Mouse (Mus musculus) embryonic fibroblast, embryonic 13.5 days (primary cell): ENCODE data around the gene Zfp366. TPM values are rescaled to one million over a fixed set of nuclear protein-coding genes. Genes with fewer than 3 reads are reported as not detected.

Source experiments
- H3K27ac ChIP-seq: 2 replicates; pipeline ENCODE4 v1.5.1; 2012; ENCODE audit warnings: low read length, control low read depth, inconsistent platforms; ENCODE audit not compliant: insufficient read depth
- H3K4me1 ChIP-seq: 2 replicates; pipeline ENCODE4 v1.6.1; 2011; ENCODE audit warnings: low read length; ENCODE audit not compliant: control insufficient read depth, insufficient read depth
- H3K4me3 ChIP-seq: 2 replicates; pipeline ENCODE4 v1.5.1; 2011; ENCODE audit warnings: mild to moderate bottlenecking, control low read depth, low read length; ENCODE audit not compliant: insufficient read depth
- CTCF ChIP-seq: IDR thresholded peaks from 2 replicates; pipeline ENCODE4 v1.5.1; 2011; ENCODE audit warnings: mild to moderate bottlenecking, control low read depth, low read length, moderate library complexity, borderline replicate concordance; ENCODE audit not compliant: insufficient read depth
- POLR2A ChIP-seq: IDR thresholded peaks from 2 replicates; pipeline ENCODE4 v1.6.1; 2011; ENCODE audit warnings: low read depth, mild to moderate bottlenecking, control low read depth, low read length, moderate library complexity
- polyA plus RNA-seq: library from polyadenylated mRNA; stranded (reverse); fragments of >200 nt; gene quantifications from 2 replicates; pipeline ENCODE4 v1.2.4, GENCODE M21; 2011; ENCODE audit warnings: low read depth; ENCODE audit not compliant: missing spikeins, insufficient read length

Zfp366 gene
- polyA plus RNA-seq, 1 experiment: not detected

- Histone ChIP-seq H3K27ac (no peak overlapping the region), H3K4me1 (peaks cover 20% of the 10 kb centered on the region), H3K4me3 (no peak overlapping the region)
- no peak for TF ChIP-seq POLR2A
- TF ChIP-seq CTCF: no peak
Observed at GRCm38 (mm10) chr13:99235428-99236210, 51.0 kb downstream of the Zfp366 start.

- peaks cover 20% of the 10 kb centered on the region for H3K4me1 ChIP-seq
- no peak overlapping the region for H3K4me3 ChIP-seq
- TF ChIP-seq POLR2A: no peak
- TF ChIP-seq CTCF: no peak
- no peak overlapping the region for H3K27ac ChIP-seq
Observed at GRCm38 (mm10) chr13:99236222-99236621, 51.6 kb downstream of the Zfp366 start.

DNA sequence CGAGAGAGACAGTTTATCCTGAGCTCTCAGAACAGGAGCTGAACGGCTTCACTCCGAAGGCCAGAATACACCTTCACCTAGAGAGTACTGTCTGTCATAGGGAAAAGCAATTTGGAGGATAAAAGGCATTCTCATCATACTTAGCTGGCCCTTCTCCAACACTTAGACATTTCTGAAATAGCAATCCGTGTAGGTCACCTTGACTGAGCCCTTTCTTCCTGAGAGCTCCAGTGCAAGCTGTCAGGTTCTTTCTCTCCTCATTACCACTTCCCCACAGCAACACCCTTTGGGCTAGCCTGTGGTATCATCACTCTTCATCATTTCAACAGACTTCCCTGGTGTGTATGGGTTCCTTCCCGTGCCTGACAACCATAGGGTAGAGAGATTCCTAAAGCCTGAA is 52.5 kb downstream of the Zfp366 start:
- Histone ChIP-seq H3K27ac (no peak overlapping the region), H3K4me3 (no peak overlapping the region), H3K4me1 (peaks cover 20% of the 10 kb centered on the region)
- TF ChIP-seq POLR2A (no peak), CTCF (no peak)

GRCm38 (mm10) chr13:99237841-99238216 is 53.2 kb downstream of the Zfp366 start:
- H3K27ac ChIP-seq: peak overlapping the region; percentile 53; the same call in 1 of the 2 replicates
- TF ChIP-seq CTCF (no peak), POLR2A (no peak)
- H3K4me3 ChIP-seq: no peak overlapping the region
- H3K4me1 ChIP-seq: peaks cover 20% of the 10 kb centered on the region

- Histone ChIP-seq H3K4me1 (peaks cover 20% of the 10 kb centered on the region), H3K27ac (peak overlapping the region; percentile 53), H3K4me3 (no peak overlapping the region)
- TF ChIP-seq CTCF (no peak), POLR2A (no peak)
Observed at GRCm38 (mm10) chr13:99238217-99239160, 53.9 kb downstream of the Zfp366 start.

GRCm38 (mm10) chr13:99239161-99239530 is 54.5 kb downstream of the Zfp366 start:
- peak overlapping the region; percentile 53 for H3K27ac ChIP-seq
- H3K4me3 ChIP-seq: no peak overlapping the region
- H3K4me1 ChIP-seq: peaks cover 20% of the 10 kb centered on the region
- TF ChIP-seq POLR2A (no peak), CTCF (no peak)

DNA sequence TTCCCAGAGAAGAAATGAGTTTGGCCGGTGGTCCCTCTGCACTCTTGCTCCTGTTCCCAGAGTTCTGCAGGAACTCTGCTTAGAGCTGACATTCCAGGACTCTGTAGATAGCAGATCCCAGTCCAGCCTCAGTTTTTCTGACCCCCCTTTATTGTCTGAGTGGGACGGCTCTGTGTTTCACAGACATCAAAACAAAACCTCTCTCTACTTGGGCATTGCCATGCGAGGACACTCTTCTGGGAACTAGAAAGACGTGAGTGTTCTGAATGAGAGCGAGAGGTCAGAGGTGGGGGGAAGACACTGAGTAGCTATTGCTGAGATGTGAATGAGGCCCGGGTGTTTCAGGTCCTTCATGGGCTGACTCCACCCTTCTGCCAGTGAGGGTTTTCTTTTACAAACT is 55.1 kb downstream of the Zfp366 start:
- Histone ChIP-seq H3K27ac (no peak overlapping the region), H3K4me1 (peaks cover 20% of the 10 kb centered on the region), H3K4me3 (no peak overlapping the region)
- no peak for TF ChIP-seq POLR2A
- TF ChIP-seq CTCF: no peak

DNA sequence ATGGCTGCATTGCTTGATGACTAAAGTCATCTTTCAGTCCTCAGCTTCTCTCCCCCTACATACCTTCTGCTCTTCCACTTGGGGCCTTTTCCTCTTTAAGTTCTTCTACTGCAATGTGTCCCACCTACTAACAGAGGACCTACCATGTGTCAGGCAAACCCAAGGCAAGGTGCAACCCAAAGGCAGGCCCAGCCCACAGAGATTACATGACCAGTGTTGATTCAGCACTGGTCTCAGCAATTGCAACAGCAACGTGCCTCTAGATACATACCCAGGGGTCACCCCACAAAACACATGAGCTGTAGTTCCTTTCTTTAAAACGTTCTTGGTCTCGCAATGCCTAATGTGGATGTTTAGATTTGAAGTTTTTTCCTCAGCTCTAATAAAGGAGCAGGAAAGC is 57.4 kb downstream of the Zfp366 start:
- Histone ChIP-seq H3K4me1 (peaks cover 18% of the 10 kb centered on the region), H3K27ac (no peak overlapping the region), H3K4me3 (no peak overlapping the region)
- TF ChIP-seq CTCF: no peak
- TF ChIP-seq POLR2A: no peak

DNA sequence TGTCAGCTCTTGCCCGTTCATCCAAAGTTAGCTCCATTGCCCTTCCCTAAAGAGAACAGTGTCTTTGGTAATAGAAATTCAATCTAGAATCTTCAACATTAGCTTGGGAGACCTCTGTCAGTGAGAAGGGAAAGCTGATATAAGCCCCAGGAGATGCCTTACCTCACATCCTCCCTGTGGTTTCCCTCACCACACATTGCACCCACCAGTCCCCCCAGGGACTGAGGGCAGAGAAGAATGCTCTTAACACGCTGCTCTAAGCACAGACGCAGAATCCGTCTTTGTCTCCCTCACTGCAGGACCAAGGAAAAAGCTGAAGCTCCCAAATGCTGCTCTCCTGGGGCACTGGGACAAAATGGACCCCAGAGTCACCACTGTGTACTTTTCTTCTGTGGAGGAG is 58.3 kb downstream of the Zfp366 start:
- TF ChIP-seq POLR2A: no peak
- TF ChIP-seq CTCF: no peak
- Histone ChIP-seq H3K27ac (no peak overlapping the region), H3K4me1 (peaks cover 12% of the 10 kb centered on the region), H3K4me3 (no peak overlapping the region)

DNA sequence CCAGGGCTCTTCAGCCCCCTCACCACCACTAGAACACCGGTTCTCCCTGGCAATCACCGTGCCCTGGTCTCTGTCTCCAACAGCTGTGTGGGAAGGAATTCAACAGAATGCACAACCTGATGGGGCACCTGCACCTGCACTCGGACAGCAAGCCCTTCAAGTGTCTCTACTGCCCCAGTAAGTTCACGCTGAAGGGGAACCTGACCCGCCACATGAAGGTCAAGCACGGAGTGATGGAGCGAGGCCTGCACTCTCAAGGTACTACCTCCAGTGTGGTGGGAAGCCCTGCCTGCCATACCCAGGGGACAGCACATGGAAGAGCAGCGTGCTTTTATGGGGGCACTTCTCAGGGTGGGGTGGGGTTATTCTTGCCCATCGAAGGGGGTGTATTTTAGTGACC is 59.2 kb downstream of the Zfp366 start:
- Histone ChIP-seq H3K4me1 (peaks cover 6% of the 10 kb centered on the region), H3K27ac (no peak overlapping the region), H3K4me3 (no peak overlapping the region)
- no peak for TF ChIP-seq CTCF
- TF ChIP-seq POLR2A: no peak
